Mouse (Mus musculus): Measurements from ENCODE around the gene Olfr763. TPM values are rescaled to one million over a fixed set of nuclear protein-coding genes. Genes with fewer than 3 reads are reported as not detected.
"Not testable (repeated sequence)": the region's sequence is repeated elsewhere in the genome, so short reads cannot be mapped to it uniquely, and the experiment has no call there.

Olfr763 gene
- total RNA-seq, 4 experiments from 2014 or later: not detected

GRCm38 (mm10) chr10:129039796-129040195 lies 29.2 kb downstream of the Olfr763 start, which contains the start of gene Olfr764-ps1:
TSS of gene Olfr764-ps1 (minus strand) at chr10:129039896.
- no peak for DNase-seq (ENCODE audit: low spot score in 2 of 2)

- DNase-seq (ENCODE audit: low spot score in 2 of 2): not testable (repeated sequence)
Measured at GRCm38 (mm10) chr10:129049898-129050297, 39.3 kb downstream of the Olfr763 start, which contains the start of gene Olfr765. TSS of gene Olfr765 (minus strand) at chr10:129049998.

Other genes starting within 250 kb of the Olfr763 start
- 1 to 10 TPM in 1 of 4 experiments, under 1 TPM in 3; 0.59 to 1.8 (median 0.85) TPM for gene Mmp19, start 219.9 kb upstream of the Olfr763 start, total RNA-seq (2022)
- gene Dnajc14, start 206.7 kb upstream of the Olfr763 start, total RNA-seq (2022): 10 to 100 TPM; 62.4 to 73.2 (median 65.8) TPM
- gene Tmem198b, start 206.4 kb upstream of the Olfr763 start, total RNA-seq (2022): 10 to 100 TPM; 10.5 to 12.0 (median 11.4) TPM
- gene Sarnp, start 193.5 kb upstream of the Olfr763 start, total RNA-seq (2022): 10 to 100 TPM; 29.7 to 35.2 (median 31.2) TPM
- 1 to 10 TPM; 6.5 to 8.7 (median 7.8) TPM for gene Ormdl2, start 189.1 kb upstream of the Olfr763 start, total RNA-seq (2022)
- 10 to 100 TPM; 13.3 to 15.2 (median 13.9) TPM for gene Gdf11, start 119.1 kb upstream of the Olfr763 start, total RNA-seq (2022)
- 100 to 1,000 TPM in 2 of 4 experiments, 10 to 100 TPM in 2; 67.2 to 139 (median 94.1) TPM for gene Cd63, start 109.8 kb upstream of the Olfr763 start, total RNA-seq (2022)
- 10 to 100 TPM in 2 of 4 experiments, 1 to 10 TPM in 2; 5.0 to 12.3 (median 8.9) TPM for gene Rdh5, start 87.9 kb upstream of the Olfr763 start, total RNA-seq (2022)
- 100 to 1,000 TPM in 1 of 4 experiments, 10 to 100 TPM in 3; 83.3 to 106 (median 89.5) TPM for gene Bloc1s1, start 86.8 kb upstream of the Olfr763 start, total RNA-seq (2022)
- 10 to 100 TPM; 12.6 to 15.5 (median 13.9) TPM for gene Itga7, start 77.0 kb upstream of the Olfr763 start, total RNA-seq (2022)
- gene Mettl7b, start 49.8 kb upstream of the Olfr763 start, total RNA-seq (2022): not detected
- gene Olfr9, start 21.4 kb upstream of the Olfr763 start, total RNA-seq (2022): not detected
- not detected for gene Olfr764-ps1, start 29.1 kb downstream of the Olfr763 start, total RNA-seq (2022)
- gene Olfr765, start 39.2 kb downstream of the Olfr763 start, total RNA-seq (2022): not detected
- gene Olfr766-ps1, start 58.2 kb downstream of the Olfr763 start, total RNA-seq (2022): not detected
- not detected for gene Olfr767, start 72.1 kb downstream of the Olfr763 start, total RNA-seq (2022)
- gene Olfr768, start 88.6 kb downstream of the Olfr763 start, total RNA-seq (2022): not detected
- not detected for gene Olfr769, start 107.1 kb downstream of the Olfr763 start, total RNA-seq (2022)
- gene Olfr770, start 128.2 kb downstream of the Olfr763 start, total RNA-seq (2022): not detected
- not detected for gene Olfr771, start 154.0 kb downstream of the Olfr763 start, total RNA-seq (2022)
- gene Olfr772, start 167.1 kb downstream of the Olfr763 start, total RNA-seq (2022): not detected
- gene Olfr773, start 176.6 kb downstream of the Olfr763 start, total RNA-seq (2022): not detected
- not detected for gene Olfr774, start 225.4 kb downstream of the Olfr763 start, total RNA-seq (2022)
- not detected for gene Olfr775, start 237.6 kb downstream of the Olfr763 start, total RNA-seq (2022)
- not detected for gene Olfr776, start 248.3 kb downstream of the Olfr763 start, total RNA-seq (2022)

Measured in left cerebral cortex, adult 8-10 months (tissue).